Mouse (Mus musculus): Measurements from ENCODE around the gene Atp11c. TPM values are rescaled to one million over a fixed set of nuclear protein-coding genes. Genes with fewer than 3 reads are reported as not detected.

Atp11c gene
- polyA plus RNA-seq, 1 experiment from 2014 or later, result 4.6 TPM

- DNase-seq (no peak), ATAC-seq (peak; percentile 74)
- no peaks in the 10 kb centered on the region for H3K9me3 ChIP-seq (ENCODE audit: low read length)
- H3K4me3 ChIP-seq (ENCODE audit: low read depth, low read length), result no peak overlapping the region
- 80% methylated on average over 1 of the region's 1 CpGs for WGBS (ENCODE audit: insufficient replicate concordance)
- no peak overlapping the region for H3K27ac ChIP-seq (ENCODE audit: low read depth)
- H3K4me2 ChIP-seq (ENCODE audit: low read depth, low read length), result no peak overlapping the region
- no peaks in the 10 kb centered on the region for H3K36me3 ChIP-seq (replicated peaks; ENCODE audit: insufficient read depth, low read length)
- TF ChIP-seq EP300 (IDR thresholded peaks at IDR 0.05; ENCODE audit: low read depth) (0 out of 2 replicates have a peak, but pooled peaks have one; percentile 22), CTCF (IDR thresholded peaks at IDR 0.05; ENCODE audit: low read depth) (no peak)
- H3K27me3 ChIP-seq (ENCODE audit: insufficient read depth, low read length), result no peaks in the 10 kb centered on the region
- no peaks in the 10 kb centered on the region for H3K4me1 ChIP-seq (ENCODE audit: insufficient read depth)
- no peak overlapping the region for H3K9ac ChIP-seq (replicated peaks)
Observed at GRCm38 (mm10) chrX:60348741-60349140, 243.8 kb downstream of the Atp11c start.

GRCm38 (mm10) chrX:60345447-60345846 lies 247.1 kb downstream of the Atp11c start:
- Histone ChIP-seq H3K9me3 (ENCODE audit: low read length) (no peaks in the 10 kb centered on the region), H3K4me3 (ENCODE audit: low read depth, low read length) (no peak overlapping the region), H3K27me3 (ENCODE audit: insufficient read depth, low read length) (no peaks in the 10 kb centered on the region), H3K4me1 (ENCODE audit: insufficient read depth) (no peaks in the 10 kb centered on the region), H3K27ac (ENCODE audit: low read depth) (no peak overlapping the region), H3K9ac (replicated peaks) (no peak overlapping the region), H3K36me3 (replicated peaks; ENCODE audit: insufficient read depth, low read length) (no peaks in the 10 kb centered on the region), H3K4me2 (ENCODE audit: low read depth, low read length) (no peak overlapping the region)
- no peak for TF ChIP-seq CTCF (IDR thresholded peaks at IDR 0.05; ENCODE audit: low read depth)
- no peak for DNase-seq
- ATAC-seq, result no peak

- Histone ChIP-seq H3K4me1 (ENCODE audit: insufficient read depth) (no peaks in the 10 kb centered on the region), H3K9ac (replicated peaks) (no peak overlapping the region), H3K4me2 (ENCODE audit: low read depth, low read length) (no peak overlapping the region), H3K27me3 (ENCODE audit: insufficient read depth, low read length) (no peaks in the 10 kb centered on the region), H3K27ac (ENCODE audit: low read depth) (no peak overlapping the region), H3K9me3 (ENCODE audit: low read length) (no peaks in the 10 kb centered on the region), H3K36me3 (replicated peaks; ENCODE audit: insufficient read depth, low read length) (no peaks in the 10 kb centered on the region), H3K4me3 (ENCODE audit: low read depth, low read length) (no peak overlapping the region)
- TF ChIP-seq EP300 (IDR thresholded peaks at IDR 0.05; ENCODE audit: low read depth), result no peak
- no peak for TF ChIP-seq CTCF (IDR thresholded peaks at IDR 0.05; ENCODE audit: low read depth)
- 72% methylated on average over 4 of the region's 4 CpGs for WGBS (ENCODE audit: insufficient replicate concordance)
- no peak for DNase-seq
- no peak for ATAC-seq
Observed at GRCm38 (mm10) chrX:60344991-60345390, 247.5 kb downstream of the Atp11c start.

- no peaks in the 10 kb centered on the region for H3K9me3 ChIP-seq (ENCODE audit: low read length)
- WGBS (ENCODE audit: insufficient replicate concordance), result 71% methylated on average over 3 of the region's 3 CpGs
- no peak overlapping the region for H3K4me2 ChIP-seq (ENCODE audit: low read depth, low read length)
- H3K9ac ChIP-seq (replicated peaks), result no peak overlapping the region
- no peak overlapping the region for H3K27ac ChIP-seq (ENCODE audit: low read depth)
- ATAC-seq, result no peak
- no peaks in the 10 kb centered on the region for H3K4me1 ChIP-seq (ENCODE audit: insufficient read depth)
- no peaks in the 10 kb centered on the region for H3K27me3 ChIP-seq (ENCODE audit: insufficient read depth, low read length)
- TF ChIP-seq CTCF (IDR thresholded peaks at IDR 0.05; ENCODE audit: low read depth), result no peak
- no peak for TF ChIP-seq EP300 (IDR thresholded peaks at IDR 0.05; ENCODE audit: low read depth)
- no peaks in the 10 kb centered on the region for H3K36me3 ChIP-seq (replicated peaks; ENCODE audit: insufficient read depth, low read length)
- no peak for DNase-seq
- H3K4me3 ChIP-seq (ENCODE audit: low read depth, low read length), result no peak overlapping the region
Observed at GRCm38 (mm10) chrX:60329735-60330134, 262.8 kb downstream of the Atp11c start.

- Histone ChIP-seq H3K9ac (replicated peaks) (no peak overlapping the region), H3K4me1 (ENCODE audit: insufficient read depth) (no peaks in the 10 kb centered on the region), H3K27ac (ENCODE audit: low read depth) (no peak overlapping the region), H3K4me2 (ENCODE audit: low read depth, low read length) (no peak overlapping the region), H3K4me3 (ENCODE audit: low read depth, low read length) (no peak overlapping the region), H3K36me3 (replicated peaks; ENCODE audit: insufficient read depth, low read length) (no peaks in the 10 kb centered on the region), H3K27me3 (ENCODE audit: insufficient read depth, low read length) (no peaks in the 10 kb centered on the region), H3K9me3 (ENCODE audit: low read length) (no peaks in the 10 kb centered on the region)
- DNase-seq, result no peak
- no peak for ATAC-seq
- 61% methylated on average over 4 of the region's 4 CpGs for WGBS (ENCODE audit: insufficient replicate concordance)
- TF ChIP-seq EP300 (IDR thresholded peaks at IDR 0.05; ENCODE audit: low read depth) (no peak), CTCF (IDR thresholded peaks at IDR 0.05; ENCODE audit: low read depth) (no peak)
Observed at GRCm38 (mm10) chrX:60321321-60321720, 271.2 kb downstream of the Atp11c start.

GRCm38 (mm10) chrX:60317661-60318060 lies 274.8 kb downstream of the Atp11c start:
- Histone ChIP-seq H3K36me3 (replicated peaks; ENCODE audit: insufficient read depth, low read length) (no peaks in the 10 kb centered on the region), H3K27me3 (ENCODE audit: insufficient read depth, low read length) (no peaks in the 10 kb centered on the region), H3K4me3 (ENCODE audit: low read depth, low read length) (no peak overlapping the region), H3K9ac (replicated peaks) (no peak overlapping the region), H3K9me3 (ENCODE audit: low read length) (no peaks in the 10 kb centered on the region), H3K4me2 (ENCODE audit: low read depth, low read length) (no peak overlapping the region), H3K4me1 (ENCODE audit: insufficient read depth) (no peaks in the 10 kb centered on the region), H3K27ac (ENCODE audit: low read depth) (no peak overlapping the region)
- no peak for DNase-seq
- no peak for ATAC-seq
- TF ChIP-seq CTCF (IDR thresholded peaks at IDR 0.05; ENCODE audit: low read depth) (no peak), EP300 (IDR thresholded peaks at IDR 0.05; ENCODE audit: low read depth) (no peak)
- 85% methylated on average over 3 of the region's 3 CpGs for WGBS (ENCODE audit: insufficient replicate concordance)

GRCm38 (mm10) chrX:60292335-60292734 lies 300.2 kb downstream of the Atp11c start:
- Histone ChIP-seq H3K4me3 (ENCODE audit: low read depth, low read length) (no peak overlapping the region), H3K9ac (replicated peaks) (no peak overlapping the region), H3K4me1 (ENCODE audit: insufficient read depth) (no peaks in the 10 kb centered on the region), H3K9me3 (ENCODE audit: low read length) (no peaks in the 10 kb centered on the region), H3K4me2 (ENCODE audit: low read depth, low read length) (no peak overlapping the region), H3K36me3 (replicated peaks; ENCODE audit: insufficient read depth, low read length) (no peaks in the 10 kb centered on the region), H3K27ac (ENCODE audit: low read depth) (no peak overlapping the region), H3K27me3 (ENCODE audit: insufficient read depth, low read length) (no peaks in the 10 kb centered on the region)
- no peak for TF ChIP-seq EP300 (IDR thresholded peaks at IDR 0.05; ENCODE audit: low read depth)
- no peak for TF ChIP-seq CTCF (IDR thresholded peaks at IDR 0.05; ENCODE audit: low read depth)
- DNase-seq, result no peak
- ATAC-seq, result no peak
- WGBS (ENCODE audit: insufficient replicate concordance), result 81% methylated on average over 2 of the region's 2 CpGs

Measured in liver, postnatal 0 days (tissue).